Mouse (Mus musculus): ENCODE data around the gene Ppp2r3a. TPM values are rescaled to one million over a fixed set of nuclear protein-coding genes. Genes with fewer than 3 reads are reported as not detected.

The Ppp2r3a gene
- polyA plus RNA-seq, 1 experiment from 2014 or later = 15.9 TPM

DNA sequence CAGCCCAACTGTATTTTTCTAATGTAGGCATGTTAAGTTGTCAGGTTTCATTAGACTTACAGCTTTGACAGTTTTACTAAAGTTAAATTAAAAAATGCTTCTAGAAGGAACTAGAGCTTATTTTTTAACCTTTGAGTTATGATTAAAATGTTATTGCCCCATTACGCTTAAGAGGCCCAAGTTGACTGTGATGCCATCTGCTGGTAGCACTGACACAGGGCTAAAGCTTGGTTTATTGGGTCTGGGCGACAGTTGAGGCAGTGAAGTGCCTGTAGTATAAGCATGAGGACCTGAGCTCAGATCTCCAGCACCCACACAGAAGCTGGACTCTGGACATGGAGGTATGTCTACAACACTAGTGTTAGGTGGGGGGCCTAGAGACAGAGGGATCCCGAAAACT, 47.5 kb downstream of the Ppp2r3a start:
- Histone ChIP-seq H3K9me3 (replicated peaks) (no peaks in the 10 kb centered on the region), H3K36me3 (ENCODE audit: poor library complexity, severe bottlenecking) (no peaks in the 10 kb centered on the region), H3K4me3 (no peak overlapping the region), H3K4me2 (no peak overlapping the region), H3K27me3 (no peaks in the 10 kb centered on the region), H3K9ac (no peak overlapping the region), H3K27ac (no peak overlapping the region), H3K4me1 (peaks cover 5% of the 10 kb centered on the region; the same call in 1 of the 2 replicates)
- 91% methylated on average over 3 of the region's 3 CpGs for WGBS
- no peak for ATAC-seq

DNA sequence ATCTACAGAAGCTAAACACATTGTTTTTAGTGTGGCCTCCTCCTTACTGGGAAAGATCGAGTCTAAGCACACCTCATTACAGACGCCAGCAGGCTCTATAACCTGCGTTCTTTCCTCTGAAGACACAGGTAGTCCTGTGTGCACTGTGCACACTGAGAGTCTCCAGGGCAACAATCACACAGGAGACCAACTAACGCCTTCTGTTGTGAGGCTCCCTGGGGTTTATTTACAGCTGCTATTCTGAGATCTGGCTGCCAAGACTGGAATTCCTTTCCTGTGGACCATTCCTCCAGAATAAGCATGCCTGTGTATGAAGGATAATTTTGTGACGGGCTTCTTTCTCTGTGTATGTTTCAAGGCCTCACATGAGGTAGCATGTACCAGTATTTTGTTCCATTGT, 51.0 kb downstream of the Ppp2r3a start:
- H3K4me2 ChIP-seq = no peak overlapping the region
- H3K4me3 ChIP-seq = no peak overlapping the region
- no peaks in the 10 kb centered on the region for H3K27me3 ChIP-seq
- H3K9ac ChIP-seq = no peak overlapping the region
- ATAC-seq = no peak
- WGBS = 41% methylated on average over 5 of the region's 5 CpGs
- peaks cover 5% of the 10 kb centered on the region; the same call in 1 of the 2 replicates for H3K4me1 ChIP-seq
- H3K27ac ChIP-seq = no peak overlapping the region
- no peaks in the 10 kb centered on the region for H3K36me3 ChIP-seq (ENCODE audit: poor library complexity, severe bottlenecking)
- no peaks in the 10 kb centered on the region for H3K9me3 ChIP-seq (replicated peaks)

DNA sequence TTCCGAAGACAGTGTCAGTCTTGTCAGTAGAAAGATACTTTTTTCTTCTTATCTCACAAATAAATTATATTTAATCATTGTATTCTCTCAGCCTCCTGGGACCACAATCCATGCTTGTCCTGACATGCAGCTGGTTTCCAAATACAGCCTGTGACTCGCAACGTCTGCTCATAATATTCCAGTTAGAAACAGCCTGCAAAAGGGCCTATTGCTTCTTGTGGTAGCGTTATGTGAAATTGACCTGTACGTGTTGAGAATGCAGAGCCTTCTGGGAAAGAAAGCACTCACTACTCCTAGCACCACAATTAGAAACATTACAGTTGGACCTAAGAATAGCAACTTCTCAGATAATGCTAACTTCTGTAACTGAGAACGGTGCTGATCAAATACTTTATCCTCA, 52.8 kb downstream of the Ppp2r3a start:
- WGBS = 78% methylated on average over 6 of the region's 6 CpGs
- ATAC-seq = no peak

DNA sequence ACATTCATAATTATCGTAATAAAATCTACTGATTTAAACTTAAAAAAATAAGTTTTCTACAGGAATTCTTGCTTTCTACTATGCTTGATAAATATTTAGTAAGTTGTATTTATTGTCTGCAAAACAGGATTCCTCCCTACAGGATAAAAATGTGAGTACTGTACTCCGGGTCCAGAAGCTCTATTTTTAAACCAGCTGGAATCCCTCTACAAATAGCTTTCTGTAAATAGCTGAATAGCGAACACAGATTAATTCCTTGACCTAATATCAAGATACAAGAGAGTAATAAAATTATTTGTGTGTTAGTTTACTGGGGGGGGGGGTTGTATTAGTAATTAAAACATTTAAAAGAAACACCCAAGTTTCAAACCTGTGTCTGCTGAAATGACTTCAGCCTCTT, 53.3 kb downstream of the Ppp2r3a start:
- Histone ChIP-seq H3K4me1 (peaks cover 5% of the 10 kb centered on the region; the same call in 1 of the 2 replicates), H3K4me3 (no peak overlapping the region), H3K9ac (no peak overlapping the region), H3K4me2 (no peak overlapping the region), H3K9me3 (replicated peaks) (no peaks in the 10 kb centered on the region), H3K27me3 (no peaks in the 10 kb centered on the region), H3K36me3 (ENCODE audit: poor library complexity, severe bottlenecking) (no peaks in the 10 kb centered on the region), H3K27ac (no peak overlapping the region)
- 92% methylated on average over 3 of the region's 3 CpGs for WGBS
- no peak for ATAC-seq

More for the DNA sequence above, 52.8 kb downstream of the Ppp2r3a start:
- Histone ChIP-seq H3K36me3 (ENCODE audit: poor library complexity, severe bottlenecking) (no peaks in the 10 kb centered on the region), H3K27me3 (no peaks in the 10 kb centered on the region), H3K4me3 (no peak overlapping the region), H3K27ac (no peak overlapping the region), H3K9me3 (replicated peaks) (no peaks in the 10 kb centered on the region), H3K4me1 (peaks cover 5% of the 10 kb centered on the region; the same call in 1 of the 2 replicates), H3K9ac (no peak overlapping the region), H3K4me2 (no peak overlapping the region)

DNA sequence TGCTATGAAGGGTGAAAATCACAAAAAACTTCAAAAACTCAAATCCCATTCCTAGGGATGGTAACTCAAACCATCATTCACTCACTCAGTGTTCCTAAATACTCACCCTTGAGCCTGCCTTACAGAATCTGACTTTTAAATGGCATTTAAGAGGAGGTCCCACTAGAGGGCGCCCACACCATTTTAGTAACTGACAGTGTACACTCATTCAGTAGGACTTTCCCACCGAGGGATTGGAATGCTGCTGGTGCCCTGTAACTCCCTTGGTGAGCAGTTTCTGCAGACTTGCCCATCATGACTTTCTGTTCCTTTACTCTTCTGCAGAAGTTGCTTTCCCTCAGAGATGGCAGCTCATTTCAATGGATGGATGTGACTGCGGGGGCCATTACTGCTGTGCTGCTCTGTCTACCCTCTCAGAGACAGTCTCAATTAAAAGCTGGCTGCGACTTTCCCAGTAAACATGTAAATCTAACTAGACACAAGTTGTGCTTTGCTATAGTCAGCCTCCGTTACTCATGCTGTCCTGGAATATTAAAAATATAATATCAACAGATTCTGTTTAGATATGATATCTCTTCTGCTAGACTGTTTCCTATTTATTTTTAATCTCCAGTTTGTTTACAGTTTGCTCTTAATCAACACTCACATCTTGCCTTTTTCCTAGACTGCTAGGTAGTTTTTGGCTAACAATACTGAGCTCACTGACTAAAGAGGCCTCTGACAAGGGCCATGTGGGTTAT, 69.5 kb downstream of the Ppp2r3a start:
- WGBS = 41% methylated on average over 5 of the region's 5 CpGs
- Histone ChIP-seq H3K4me1 (peaks cover 8% of the 10 kb centered on the region), H3K9me3 (replicated peaks) (no peaks in the 10 kb centered on the region), H3K27me3 (no peaks in the 10 kb centered on the region), H3K27ac (no peak overlapping the region), H3K36me3 (ENCODE audit: poor library complexity, severe bottlenecking) (peaks cover 18% of the 10 kb centered on the region), H3K4me2 (no peak overlapping the region), H3K9ac (no peak overlapping the region), H3K4me3 (no peak overlapping the region)
- peak; percentile 78 for ATAC-seq

DNA sequence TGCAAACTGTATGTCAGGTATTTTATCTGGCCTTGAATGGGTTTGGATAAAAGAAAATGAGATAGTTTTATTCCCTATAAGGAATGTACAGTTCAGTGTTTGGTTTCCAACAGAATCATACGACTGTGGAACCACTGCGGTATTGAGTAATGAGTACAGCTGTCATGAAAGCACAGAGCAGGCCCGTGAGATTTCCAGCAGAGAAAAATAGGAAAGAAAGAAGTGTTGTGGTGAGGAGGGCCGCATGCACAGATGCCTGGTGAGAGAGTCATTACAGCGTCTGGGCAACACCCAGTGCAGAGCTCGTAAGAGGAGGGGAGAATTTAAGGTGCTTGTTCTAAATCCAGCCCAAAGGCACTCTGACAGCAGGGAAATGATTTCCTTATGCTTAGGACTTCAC, 70.3 kb downstream of the Ppp2r3a start:
- 71% methylated on average over 6 of the region's 6 CpGs for WGBS
- Histone ChIP-seq H3K4me2 (no peak overlapping the region), H3K4me3 (no peak overlapping the region), H3K4me1 (peaks cover 8% of the 10 kb centered on the region), H3K27me3 (no peaks in the 10 kb centered on the region), H3K36me3 (ENCODE audit: poor library complexity, severe bottlenecking) (peaks cover 23% of the 10 kb centered on the region), H3K9ac (no peak overlapping the region), H3K27ac (no peak overlapping the region), H3K9me3 (replicated peaks) (no peaks in the 10 kb centered on the region)
- no peak for ATAC-seq

DNA sequence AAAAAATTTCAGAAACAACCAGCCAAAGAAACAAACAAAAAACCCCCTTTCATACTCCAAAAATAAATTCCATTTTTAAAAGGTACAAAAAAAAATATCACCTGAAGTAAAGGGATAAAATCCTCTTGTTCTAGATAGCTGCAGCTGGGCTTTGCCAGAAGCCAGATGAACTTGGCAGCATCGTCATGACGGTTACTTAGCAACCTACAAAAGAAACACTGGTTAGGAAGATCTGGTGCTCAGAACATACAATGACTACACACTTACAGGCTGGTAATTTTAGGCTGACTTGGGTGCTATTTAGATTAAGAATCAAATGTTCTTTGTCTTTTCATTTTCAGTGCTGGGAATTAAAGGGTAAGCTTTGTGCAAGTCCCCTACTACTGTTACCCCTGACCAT, 71.4 kb downstream of the Ppp2r3a start:
- Histone ChIP-seq H3K36me3 (ENCODE audit: poor library complexity, severe bottlenecking) (peaks cover 23% of the 10 kb centered on the region), H3K9me3 (replicated peaks) (no peaks in the 10 kb centered on the region), H3K4me2 (no peak overlapping the region), H3K27ac (peak overlapping the region; percentile 40; the same call in 1 of the 2 replicates), H3K4me1 (peaks cover 8% of the 10 kb centered on the region), H3K27me3 (no peaks in the 10 kb centered on the region), H3K4me3 (no peak overlapping the region), H3K9ac (no peak overlapping the region)
- WGBS = 44% methylated on average over 2 of the region's 2 CpGs
- peak; percentile 67; the same call in 1 of the 2 replicates for ATAC-seq

DNA sequence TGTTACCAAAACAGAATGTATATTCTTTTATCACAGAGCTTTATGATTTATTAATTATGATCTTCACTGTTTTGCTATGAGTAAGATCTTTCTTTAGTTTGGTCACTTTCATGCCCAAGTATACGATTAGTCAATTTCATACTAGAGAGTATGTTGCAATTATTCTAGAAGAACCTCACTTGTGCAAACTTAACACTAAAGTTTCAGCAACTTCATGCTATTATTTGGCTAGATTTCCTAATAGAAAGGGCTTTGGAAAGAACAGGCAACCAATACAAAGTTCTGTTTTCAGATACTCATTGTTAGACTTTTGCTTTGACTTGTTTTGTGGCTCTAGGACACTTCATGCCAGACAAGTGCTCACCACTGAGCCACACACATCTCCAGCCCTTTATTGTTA, 91.0 kb downstream of the Ppp2r3a start:
- WGBS = 93% methylated on average over 1 of the region's 1 CpGs
- Histone ChIP-seq H3K4me3 (no peak overlapping the region), H3K9ac (no peak overlapping the region), H3K27me3 (no peaks in the 10 kb centered on the region), H3K9me3 (replicated peaks) (no peaks in the 10 kb centered on the region), H3K36me3 (ENCODE audit: poor library complexity, severe bottlenecking) (no peaks in the 10 kb centered on the region), H3K27ac (no peak overlapping the region), H3K4me2 (no peak overlapping the region), H3K4me1 (no peaks in the 10 kb centered on the region)
- no peak for ATAC-seq

DNA sequence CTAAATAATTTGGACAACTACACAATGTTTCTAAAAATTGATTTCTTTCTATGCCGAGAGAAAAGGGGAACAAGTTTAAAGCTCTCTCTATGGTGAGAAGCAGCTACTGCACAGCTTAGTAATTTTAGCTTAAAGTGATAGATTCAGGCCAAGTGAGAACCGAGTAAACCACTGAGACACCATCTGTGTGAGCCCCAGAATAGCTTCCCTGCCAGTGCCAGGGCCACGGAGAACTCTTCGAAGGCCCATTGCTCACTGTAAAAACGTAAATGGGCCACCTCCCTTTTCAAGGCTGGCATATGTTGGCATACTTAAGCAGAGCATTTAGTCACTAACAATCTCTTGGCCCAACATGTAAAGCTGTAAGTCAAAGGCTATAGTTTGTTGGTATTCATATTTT, 91.5 kb downstream of the Ppp2r3a start:
- no peaks in the 10 kb centered on the region for H3K36me3 ChIP-seq (ENCODE audit: poor library complexity, severe bottlenecking)
- no peaks in the 10 kb centered on the region for H3K27me3 ChIP-seq
- 76% methylated on average over 5 of the region's 5 CpGs for WGBS
- H3K9me3 ChIP-seq (replicated peaks) = no peaks in the 10 kb centered on the region
- no peak overlapping the region for H3K9ac ChIP-seq
- no peak overlapping the region for H3K27ac ChIP-seq
- H3K4me2 ChIP-seq = no peak overlapping the region
- H3K4me3 ChIP-seq = no peak overlapping the region
- no peak for ATAC-seq
- H3K4me1 ChIP-seq = no peaks in the 10 kb centered on the region

DNA sequence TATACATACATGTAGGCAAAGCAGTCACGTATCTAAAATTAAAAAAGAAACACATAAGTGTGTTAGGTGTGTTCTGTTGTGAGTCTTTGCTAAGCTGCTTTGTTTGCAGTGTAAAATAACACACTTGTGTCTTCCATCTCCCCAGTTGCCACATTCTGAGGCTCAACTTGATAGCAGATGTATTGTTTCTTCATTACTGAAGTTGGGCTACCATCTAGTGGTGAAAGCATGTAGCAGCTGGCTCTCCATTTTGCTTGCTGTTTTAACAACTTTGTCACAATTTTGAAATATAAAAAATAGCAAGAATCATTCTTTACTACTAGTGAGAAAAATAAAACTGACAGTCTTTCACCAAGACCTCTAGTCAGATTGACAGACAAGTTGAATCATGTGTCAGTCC, 92.2 kb downstream of the Ppp2r3a start:
- H3K4me2 ChIP-seq = no peak overlapping the region
- no peak overlapping the region for H3K9ac ChIP-seq
- H3K27me3 ChIP-seq = no peaks in the 10 kb centered on the region
- H3K9me3 ChIP-seq (replicated peaks) = no peaks in the 10 kb centered on the region
- H3K36me3 ChIP-seq (ENCODE audit: poor library complexity, severe bottlenecking) = no peaks in the 10 kb centered on the region
- H3K4me3 ChIP-seq = no peak overlapping the region
- H3K4me1 ChIP-seq = no peaks in the 10 kb centered on the region
- 89% methylated on average over 1 of the region's 1 CpGs for WGBS
- no peak for ATAC-seq
- H3K27ac ChIP-seq = no peak overlapping the region

DNA sequence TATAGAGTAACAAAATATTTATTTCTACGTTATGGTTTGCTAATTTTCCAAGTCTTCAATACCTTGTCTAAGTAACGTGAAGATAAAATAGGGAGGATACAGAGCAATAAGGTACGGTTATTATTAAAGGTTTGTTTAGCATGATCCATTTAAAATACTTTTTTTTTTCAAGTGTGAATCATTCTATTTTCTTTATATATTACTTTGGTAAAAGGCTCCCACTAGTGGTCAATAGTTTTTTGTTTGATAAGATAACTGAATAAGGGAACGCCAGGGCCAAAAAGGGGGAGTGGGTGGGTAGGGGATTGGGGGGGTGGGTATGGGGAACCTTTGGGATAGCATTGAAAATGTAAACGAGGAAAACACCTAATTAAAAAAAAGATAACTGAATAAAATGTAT, 98.7 kb downstream of the Ppp2r3a start:
- ATAC-seq = no peak
- Histone ChIP-seq H3K4me2 (no peak overlapping the region), H3K36me3 (ENCODE audit: poor library complexity, severe bottlenecking) (peaks cover 5% of the 10 kb centered on the region; the same call in 1 of the 2 replicates)

DNA sequence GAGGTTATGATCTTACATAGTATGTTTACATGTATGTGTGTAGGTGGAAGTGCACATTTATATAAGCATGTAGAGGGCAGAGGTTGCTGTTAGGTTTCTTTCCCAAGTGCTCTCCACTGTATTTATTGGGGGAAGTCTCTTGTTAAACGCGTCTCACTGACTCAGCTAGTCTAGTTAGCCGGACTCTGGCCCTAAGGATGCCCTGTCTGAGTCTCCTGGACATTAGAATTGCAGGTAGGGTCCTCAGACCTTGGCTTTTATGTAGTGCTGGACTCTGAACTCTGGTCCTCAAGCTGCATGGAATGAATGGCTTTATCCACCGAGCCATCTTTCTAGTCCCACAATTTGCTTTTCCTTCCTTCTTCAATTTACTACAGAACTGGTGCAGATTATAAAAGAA, 108.0 kb downstream of the Ppp2r3a start:
- 96% methylated on average over 4 of the region's 4 CpGs for WGBS
- Histone ChIP-seq H3K27ac (no peak overlapping the region), H3K9ac (no peak overlapping the region), H3K4me3 (no peak overlapping the region), H3K36me3 (ENCODE audit: poor library complexity, severe bottlenecking) (peaks cover 24% of the 10 kb centered on the region), H3K4me2 (no peak overlapping the region), H3K9me3 (replicated peaks) (no peaks in the 10 kb centered on the region), H3K27me3 (no peaks in the 10 kb centered on the region), H3K4me1 (no peaks in the 10 kb centered on the region)
- ATAC-seq = no peak

More for the DNA sequence above, 98.7 kb downstream of the Ppp2r3a start:
- Histone ChIP-seq H3K4me3 (no peak overlapping the region), H3K27ac (no peak overlapping the region), H3K27me3 (no peaks in the 10 kb centered on the region), H3K4me1 (no peaks in the 10 kb centered on the region), H3K9ac (no peak overlapping the region), H3K9me3 (replicated peaks) (no peaks in the 10 kb centered on the region)
- 78% methylated on average over 5 of the region's 5 CpGs for WGBS

All from forebrain, embryonic 13.5 days (tissue).